Mouse (Mus musculus) forebrain, embryonic 13.5 days (tissue): ENCODE data around the gene Hyal1. TPM values are rescaled to one million over a fixed set of nuclear protein-coding genes. Genes with fewer than 3 reads are reported as not detected.

Source experiments
- ATAC-seq: fragments of 200-750 bp; cut with Nextera tagmentation; 2 replicates; pipeline ENCODE4 v1.8.0; 2017
- H3K27ac ChIP-seq: fragments of 300-500 bp; sonication (generic); 2 replicates; pipeline ENCODE4 v1.5.1; 2015; ENCODE audit warnings: inconsistent platforms, mild to moderate bottlenecking, moderate library complexity
- H3K27me3 ChIP-seq: fragments of 300-500 bp; sonication (generic); 2 replicates; pipeline ENCODE4 v1.6.1; 2015; ENCODE audit warnings: mild to moderate bottlenecking, inconsistent platforms
- H3K36me3 ChIP-seq: fragments of 300-500 bp; sonication (generic); 2 replicates; pipeline ENCODE4 v1.6.1; 2015; ENCODE audit warnings: mild to moderate bottlenecking, inconsistent platforms; ENCODE audit not compliant: poor library complexity, severe bottlenecking
- H3K4me1 ChIP-seq: fragments of 300-500 bp; sonication (generic); 2 replicates; pipeline ENCODE4 v1.6.1; 2015; ENCODE audit warnings: inconsistent platforms
- H3K4me2 ChIP-seq: fragments of 300-500 bp; sonication (generic); 2 replicates; pipeline ENCODE4 v1.6.1; 2015; ENCODE audit warnings: inconsistent platforms, mild to moderate bottlenecking, moderate library complexity
- H3K4me3 ChIP-seq: fragments of 300-500 bp; sonication (generic); 2 replicates; pipeline ENCODE4 v1.5.1; 2015; ENCODE audit warnings: mild to moderate bottlenecking, inconsistent platforms
- H3K9ac ChIP-seq: fragments of 300-500 bp; sonication (generic); 2 replicates; pipeline ENCODE4 v1.6.1; 2015; ENCODE audit warnings: mild to moderate bottlenecking, inconsistent platforms
- H3K9me3 ChIP-seq: fragments of 300-500 bp; sonication (generic); replicated peaks from 2 replicates; pipeline ENCODE4 v1.6.1; 2016; ENCODE audit warnings: inconsistent platforms
- WGBS: fragments of 180-500 bp; shearing (Covaris S2); methylation state at CpG from one replicate; pipeline ENCODE4 v1.1.7; 2015; 5-methylcytosine and 5-hydroxymethylcytosine counted together
- polyA plus RNA-seq: library from polyadenylated mRNA; unstranded; fragments of >200 nt; fragmentation: Nextera tagmentation; extraction: Ambion mirVana; gene quantifications from 2 replicates; pipeline ENCODE4 v1.2.1, GENCODE M21; 2015

Gene Hyal1
- polyA plus RNA-seq, 1 experiment from 2014 or later, result 8.4 TPM

DNA sequence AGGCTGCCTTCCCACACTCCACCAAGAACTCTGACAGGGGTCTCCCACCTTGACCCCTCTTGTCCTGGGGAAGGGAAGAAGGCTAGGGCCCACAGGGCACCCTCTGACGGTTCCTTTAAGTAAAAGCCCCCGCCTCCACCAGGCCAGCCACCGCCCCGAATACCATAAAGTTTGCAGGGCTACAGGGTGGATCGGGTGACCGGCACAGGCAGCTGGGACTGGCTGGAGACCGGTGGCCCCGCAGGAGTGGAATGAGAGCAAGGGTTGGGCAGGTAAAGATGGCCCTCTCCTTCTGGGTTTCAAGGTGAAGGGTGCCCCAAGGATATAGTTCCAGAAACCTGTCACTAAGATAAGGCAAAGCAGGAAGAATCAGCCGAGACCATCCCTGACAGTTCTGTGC, 29.9 kb downstream of the Hyal1 start:
- no peaks in the 10 kb centered on the region for H3K36me3 ChIP-seq
- H3K27ac ChIP-seq, result no peak overlapping the region
- H3K9ac ChIP-seq, result peak overlapping the region; percentile 10; the same call in 1 of the 2 replicates
- no peak for ATAC-seq
- H3K4me3 ChIP-seq, result no peak overlapping the region
- no peak overlapping the region for H3K4me2 ChIP-seq
- 26% methylated on average over 9 of the region's 9 CpGs for WGBS
- peaks cover 68% of the 10 kb centered on the region for H3K4me1 ChIP-seq
- no peaks in the 10 kb centered on the region for H3K9me3 ChIP-seq
- no peaks in the 10 kb centered on the region for H3K27me3 ChIP-seq

DNA sequence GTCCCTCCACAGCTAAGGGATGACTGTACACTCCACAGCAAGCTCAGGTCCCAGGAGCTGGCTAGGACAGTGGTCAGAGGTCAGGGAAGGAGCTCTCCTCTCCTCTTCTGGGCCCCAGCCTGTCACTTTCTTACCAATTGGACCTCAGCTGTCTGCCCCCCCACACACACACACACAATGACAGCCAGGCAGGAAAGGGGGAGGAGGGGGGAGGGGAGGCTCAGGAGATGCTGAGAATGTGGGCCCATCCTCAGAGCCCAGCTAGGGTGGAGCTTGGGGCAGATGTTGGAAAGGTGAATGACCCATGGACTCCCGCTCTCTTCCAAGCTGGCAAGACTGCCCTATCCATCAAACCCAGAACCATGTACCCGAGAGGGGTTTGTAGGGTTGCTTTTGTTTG, 30.3 kb downstream of the Hyal1 start:
- H3K4me1 ChIP-seq, result peaks cover 72% of the 10 kb centered on the region

DNA sequence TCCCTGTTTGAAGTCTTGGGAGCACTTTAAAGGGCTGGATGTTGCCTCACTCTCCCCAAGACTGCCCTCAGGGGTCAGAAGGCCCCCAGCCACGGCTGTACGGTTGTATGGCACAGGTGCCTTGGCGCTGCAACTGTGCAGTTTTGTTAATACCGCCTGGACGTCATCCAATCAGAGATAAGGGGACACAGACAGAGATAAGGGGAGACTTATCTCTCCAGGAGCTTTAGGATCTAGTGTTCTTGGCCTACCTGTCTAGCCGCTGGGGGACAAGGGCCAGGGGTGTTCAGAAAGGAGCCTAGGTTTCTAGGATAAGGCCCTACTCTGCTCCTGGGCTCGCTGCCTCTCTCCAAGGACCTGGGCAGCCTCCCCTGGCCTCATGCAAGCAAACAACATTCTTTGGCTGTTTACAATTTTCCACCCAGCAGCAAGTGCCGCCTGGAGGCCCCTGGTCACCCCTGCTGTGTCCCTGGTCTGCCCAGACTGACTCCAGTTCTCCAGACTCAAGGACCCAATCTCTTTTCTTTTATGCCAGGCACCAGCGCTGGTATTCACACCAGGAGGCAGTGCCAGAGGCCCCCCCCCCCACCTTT, 31.0 kb downstream of the Hyal1 start:
- 0 out of 2 replicates have a peak overlapping the region, but pooled peaks have one; percentile 10 for H3K9ac ChIP-seq
- WGBS, result 57% methylated on average over 9 of the region's 9 CpGs
- H3K4me3 ChIP-seq, result no peak overlapping the region
- no peaks in the 10 kb centered on the region for H3K9me3 ChIP-seq
- H3K4me2 ChIP-seq, result no peak overlapping the region
- no peaks in the 10 kb centered on the region for H3K36me3 ChIP-seq
- H3K27ac ChIP-seq, result no peak overlapping the region
- no peak for ATAC-seq
- H3K4me1 ChIP-seq, result peaks cover 69% of the 10 kb centered on the region
- H3K27me3 ChIP-seq, result no peaks in the 10 kb centered on the region

More for the DNA sequence above, 30.3 kb downstream of the Hyal1 start:
- Histone ChIP-seq H3K4me3 (no peak overlapping the region), H3K27ac (no peak overlapping the region), H3K4me2 (no peak overlapping the region), H3K27me3 (no peaks in the 10 kb centered on the region), H3K36me3 (no peaks in the 10 kb centered on the region), H3K9me3 (no peaks in the 10 kb centered on the region), H3K9ac (peak overlapping the region; percentile 10; the same call in 1 of the 2 replicates)
- WGBS, result 59% methylated on average over 2 of the region's 2 CpGs
- no peak for ATAC-seq

DNA sequence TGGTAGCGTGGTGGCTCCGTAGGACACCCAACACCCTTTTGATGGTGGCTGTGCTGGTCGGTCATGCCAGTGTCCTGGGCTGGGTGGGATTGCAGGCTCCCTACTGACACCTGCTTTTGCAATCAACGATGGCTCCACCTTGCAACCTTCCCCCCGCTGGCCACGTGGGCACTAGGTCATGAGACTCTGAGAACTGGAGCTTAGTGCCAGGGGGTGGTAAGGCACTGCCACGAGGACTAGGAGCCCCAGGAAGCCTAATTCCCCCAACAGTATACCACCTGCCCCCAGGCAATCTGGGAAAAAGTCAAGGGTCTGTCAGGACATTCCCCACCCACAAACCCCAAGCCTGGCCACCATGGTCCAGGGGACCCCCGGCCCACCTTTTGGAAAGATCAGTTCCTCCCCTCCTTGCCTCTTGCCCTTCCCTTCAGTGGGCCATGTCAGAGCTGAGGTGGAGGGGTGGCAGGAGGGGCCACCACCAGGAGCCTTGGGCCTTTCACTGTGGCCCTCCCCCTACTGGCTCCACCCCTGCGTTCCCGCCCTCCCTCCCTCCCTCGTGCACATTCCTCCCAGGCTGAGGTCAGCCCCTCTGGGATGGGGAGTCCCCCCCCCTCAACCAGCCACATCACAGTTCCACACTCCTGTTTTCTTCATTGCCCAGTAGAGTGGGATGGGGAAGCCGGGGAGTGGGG, 32.2 kb downstream of the Hyal1 start, which contains the start of gene Sema3b:
TSS of gene Sema3b (minus strand) at position 489 of the 692 bp plus-strand sequence.
- H3K27me3 ChIP-seq, result no peaks in the 10 kb centered on the region
- WGBS, result 43% methylated on average over 12 of the region's 12 CpGs
- no peak within 1 kb of the TSS for H3K4me2 ChIP-seq
- no peak for ATAC-seq
- H3K36me3 ChIP-seq, result peaks cover 4% of the 10 kb centered on the region
- H3K4me1 ChIP-seq, result peaks cover 73% of the 10 kb centered on the region
- no peak within 1 kb of the TSS for H3K4me3 ChIP-seq
- 0 out of 2 replicates have a peak within 1 kb of the TSS, but pooled peaks have one; percentile 12 for H3K9ac ChIP-seq
- H3K9me3 ChIP-seq, result no peaks in the 10 kb centered on the region
- H3K27ac ChIP-seq, result 0 out of 2 replicates have a peak within 1 kb of the TSS, but pooled peaks have one; percentile 5

DNA sequence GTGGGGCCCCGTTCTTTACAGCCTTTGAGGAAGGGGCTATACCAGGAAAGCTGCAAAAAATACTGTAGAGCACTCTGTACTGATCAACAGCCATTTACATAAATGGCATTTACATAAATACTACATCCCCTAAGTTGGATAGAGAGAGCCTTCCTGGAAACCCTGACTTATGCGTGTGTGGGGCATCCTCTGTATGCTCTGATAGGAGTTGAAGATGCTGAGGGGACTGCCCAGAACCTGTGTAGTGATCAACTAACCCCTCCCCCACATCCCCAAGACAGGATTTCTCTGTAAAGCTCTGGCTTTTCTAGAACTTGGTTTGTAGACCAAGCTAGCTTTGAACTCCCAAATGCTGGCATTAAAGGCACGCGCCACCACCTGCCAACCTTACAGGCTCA, 32.7 kb downstream of the Hyal1 start:
- H3K36me3 ChIP-seq, result peaks cover 10% of the 10 kb centered on the region
- H3K4me2 ChIP-seq, result no peak overlapping the region
- no peak overlapping the region for H3K4me3 ChIP-seq
- no peaks in the 10 kb centered on the region for H3K9me3 ChIP-seq
- peaks cover 67% of the 10 kb centered on the region for H3K4me1 ChIP-seq
- ATAC-seq, result no peak
- H3K27ac ChIP-seq, result 0 out of 2 replicates have a peak overlapping the region, but pooled peaks have one; percentile 5
- no peak overlapping the region for H3K9ac ChIP-seq
- WGBS, result 63% methylated on average over 4 of the region's 4 CpGs
- no peaks in the 10 kb centered on the region for H3K27me3 ChIP-seq

GRCm38 (mm10) chr9:107611456-107612190, 34.9 kb downstream of the Hyal1 start:
- WGBS, result 65% methylated on average over 6 of the region's 6 CpGs
- Histone ChIP-seq H3K4me3 (peak overlapping the region; percentile 28; the same call in 1 of the 2 replicates), H3K4me2 (peak overlapping the region; percentile 64), H3K27ac (peak overlapping the region; percentile 98), H3K9me3 (no peaks in the 10 kb centered on the region), H3K27me3 (no peaks in the 10 kb centered on the region), H3K4me1 (peaks cover 48% of the 10 kb centered on the region), H3K36me3 (peaks cover 31% of the 10 kb centered on the region), H3K9ac (peak overlapping the region; percentile 75)
- no peak; the same call in 1 of the 2 replicates for ATAC-seq

- Histone ChIP-seq H3K36me3 (peaks cover 37% of the 10 kb centered on the region), H3K4me2 (peak overlapping the region; percentile 64), H3K27ac (peak overlapping the region; percentile 98), H3K27me3 (no peaks in the 10 kb centered on the region), H3K4me1 (peaks cover 41% of the 10 kb centered on the region), H3K4me3 (peak overlapping the region; percentile 28), H3K9ac (peak overlapping the region; percentile 75), H3K9me3 (no peaks in the 10 kb centered on the region)
- WGBS, result 1% methylated on average over 47 of the region's 48 CpGs
- ATAC-seq, result peak; percentile 95
Measured at GRCm38 (mm10) chr9:107612191-107612944, 35.6 kb downstream of the Hyal1 start.

DNA sequence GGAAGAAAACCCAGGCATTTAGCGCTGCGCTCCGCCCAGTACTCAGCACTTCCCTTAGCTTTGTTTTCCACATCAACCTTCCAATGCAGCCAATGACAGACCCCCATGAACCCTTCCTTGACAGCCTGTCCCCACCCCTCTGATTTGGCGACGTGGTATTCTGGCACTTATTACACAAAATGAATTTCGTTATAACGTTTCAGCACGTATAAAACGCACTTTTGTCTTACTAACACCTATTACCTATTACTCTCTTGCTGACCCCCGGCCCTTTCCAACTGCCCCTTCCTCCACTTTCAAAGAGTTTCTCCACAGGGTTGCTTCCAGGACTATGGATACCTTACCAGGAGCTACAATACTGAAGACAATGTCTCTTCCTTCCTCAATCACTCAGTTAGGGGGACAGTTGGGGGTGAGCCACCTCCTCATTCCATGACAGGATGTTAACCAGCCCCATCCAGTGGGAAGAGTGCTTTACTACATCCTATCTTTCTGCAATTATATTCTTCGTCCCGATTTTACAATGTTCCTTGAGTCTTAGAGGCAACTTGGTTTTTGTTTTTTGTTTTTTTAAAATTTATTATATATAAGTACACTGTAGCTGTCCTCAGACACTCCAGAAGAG, 36.3 kb downstream of the Hyal1 start:
- ATAC-seq, result peak; percentile 34; the same call in 1 of the 2 replicates
- Histone ChIP-seq H3K36me3 (peaks cover 44% of the 10 kb centered on the region), H3K4me1 (peaks cover 34% of the 10 kb centered on the region), H3K4me3 (peak overlapping the region; percentile 28), H3K9me3 (no peaks in the 10 kb centered on the region), H3K9ac (peak overlapping the region; percentile 75), H3K4me2 (peak overlapping the region; percentile 64), H3K27me3 (no peaks in the 10 kb centered on the region), H3K27ac (peak overlapping the region; percentile 98)
- 12% methylated on average over 12 of the region's 12 CpGs for WGBS

- Histone ChIP-seq H3K27ac (0 out of 2 replicates have a peak overlapping the region, but pooled peaks have one; percentile 7), H3K9me3 (no peaks in the 10 kb centered on the region), H3K4me3 (no peak overlapping the region), H3K27me3 (no peaks in the 10 kb centered on the region), H3K4me2 (no peak overlapping the region), H3K4me1 (peaks cover 36% of the 10 kb centered on the region), H3K36me3 (peaks cover 64% of the 10 kb centered on the region), H3K9ac (no peak overlapping the region)
- WGBS, result 76% methylated on average over 4 of the region's 4 CpGs
- ATAC-seq, result no peak
Measured at GRCm38 (mm10) chr9:107615035-107615434, 38.3 kb downstream of the Hyal1 start.

DNA sequence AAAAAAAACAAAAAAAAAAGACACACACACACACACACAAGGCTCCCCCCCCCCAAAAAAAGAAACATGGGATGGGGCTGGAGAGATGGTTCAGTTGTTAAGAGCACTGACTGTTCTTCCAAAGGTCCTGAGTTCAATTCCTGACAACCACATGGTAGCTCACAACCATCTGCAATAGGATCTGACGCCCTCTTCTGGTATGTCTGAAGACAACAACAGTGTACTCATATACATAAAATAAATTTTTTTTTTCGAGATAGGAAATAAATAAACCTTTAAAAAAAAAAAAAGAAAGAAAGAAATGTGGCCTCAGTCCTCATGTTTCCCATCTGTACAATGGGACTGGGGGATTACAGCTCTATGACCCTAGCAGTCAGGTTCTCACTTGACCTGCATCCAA, 40.7 kb downstream of the Hyal1 start:
- Histone ChIP-seq H3K9me3 (no peaks in the 10 kb centered on the region), H3K4me1 (peaks cover 23% of the 10 kb centered on the region), H3K27ac (no peak overlapping the region), H3K9ac (no peak overlapping the region), H3K4me2 (no peak overlapping the region), H3K27me3 (no peaks in the 10 kb centered on the region), H3K36me3 (peaks cover 78% of the 10 kb centered on the region), H3K4me3 (no peak overlapping the region)
- ATAC-seq, result no peak
- WGBS, result 82% methylated on average over 2 of the region's 2 CpGs

GRCm38 (mm10) chr9:107618098-107618497, 41.4 kb downstream of the Hyal1 start:
- ATAC-seq, result no peak
- H3K4me3 ChIP-seq, result no peak overlapping the region
- no peaks in the 10 kb centered on the region for H3K9me3 ChIP-seq
- 88% methylated on average over 6 of the region's 6 CpGs for WGBS
- H3K4me2 ChIP-seq, result no peak overlapping the region
- H3K4me1 ChIP-seq, result peaks cover 20% of the 10 kb centered on the region
- no peaks in the 10 kb centered on the region for H3K27me3 ChIP-seq
- peak overlapping the region; percentile 60; the same call in 1 of the 2 replicates for H3K27ac ChIP-seq
- H3K9ac ChIP-seq, result no peak overlapping the region
- peaks cover 84% of the 10 kb centered on the region for H3K36me3 ChIP-seq
